Mouse (Mus musculus) C2C12 (cell line): Measurements from ENCODE around the gene Csmd2. TPM values are rescaled to one million over a fixed set of nuclear protein-coding genes. Genes with fewer than 3 reads are reported as not detected.

Source experiments
- H3K27me3 ChIP-seq: one replicate; pipeline ENCODE4 v1.6.1; 2011; ENCODE audit not compliant: control insufficient read depth, insufficient read depth, insufficient read length
- H3K36me3 ChIP-seq: one replicate; pipeline ENCODE4 v1.6.1; 2011; ENCODE audit not compliant: control insufficient read depth, insufficient read depth
- H3K4me3 ChIP-seq: one replicate; pipeline ENCODE4 v1.5.1; 2011; ENCODE audit warnings: mild to moderate bottlenecking, control low read depth; ENCODE audit not compliant: poor library complexity, insufficient read depth, severe bottlenecking
- H3K79me2 ChIP-seq: one replicate; pipeline ENCODE4 v1.6.1; 2011; ENCODE audit not compliant: control insufficient read depth, insufficient read depth
- H3K79me3 ChIP-seq: one replicate; pipeline ENCODE4 v1.6.1; 2011; ENCODE audit warnings: low read depth, control low read depth
- H3ac ChIP-seq: one replicate; pipeline ENCODE3; 2011; ENCODE audit warnings: low read depth; ENCODE audit not compliant: control insufficient read depth, insufficient read length
- CEBPB ChIP-seq: IDR thresholded peaks from one replicate; pipeline ENCODE4 v1.6.1; 2011; ENCODE audit warnings: low read depth, mild to moderate bottlenecking, control low read depth, moderate library complexity
- CTCF ChIP-seq: IDR thresholded peaks from one replicate; pipeline ENCODE4 v1.5.1; 2011; ENCODE audit not compliant: control insufficient read depth, insufficient read depth, insufficient read length
- FOSL1 ChIP-seq: IDR thresholded peaks from one replicate; pipeline ENCODE4 v1.8.0; 2011; ENCODE audit warnings: mild to moderate bottlenecking, low read length; ENCODE audit not compliant: poor library complexity, insufficient read depth, severe bottlenecking
- MAX ChIP-seq: IDR thresholded peaks from one replicate; pipeline ENCODE4 v1.6.1; 2011; ENCODE audit warnings: mild to moderate bottlenecking, control low read depth
- MYOD1 ChIP-seq: IDR thresholded peaks from one replicate; pipeline ENCODE4 v1.6.1; 2011; ENCODE audit warnings: low read depth; ENCODE audit not compliant: control insufficient read depth, insufficient read length
- MYOG ChIP-seq: IDR thresholded peaks from one replicate; pipeline ENCODE4 v1.6.1; 2011; ENCODE audit not compliant: control insufficient read depth, insufficient read length; ENCODE audit errors: extremely low read depth
- USF1 ChIP-seq: IDR thresholded peaks from one replicate; pipeline ENCODE4 v1.6.1; 2011; ENCODE audit warnings: low read depth, mild to moderate bottlenecking, control low read depth, moderate library complexity
- polyA plus RNA-seq: library from polyadenylated mRNA; unstranded; fragments of >200 nt; fragmentation: generic; extraction: Trizol; gene quantifications from one replicate; pipeline ENCODE4 v1.2.1, GENCODE M21; 2012; ENCODE audit warnings: missing spikeins

Gene Csmd2
- polyA plus RNA-seq, 1 experiment: not detected

- H3ac ChIP-seq: no peak overlapping the region
- no peaks in the 10 kb centered on the region for H3K79me3 ChIP-seq
- H3K4me3 ChIP-seq: no peak overlapping the region
Measured at GRCm38 (mm10) chr4:128422486-128422885, 434.8 kb downstream of the Csmd2 start.

GRCm38 (mm10) chr4:128425339-128425738 is 437.7 kb downstream of the Csmd2 start:
- Histone ChIP-seq H3K36me3 (no peaks in the 10 kb centered on the region), H3K4me3 (no peak overlapping the region), H3K79me3 (no peaks in the 10 kb centered on the region), H3K79me2 (no peaks in the 10 kb centered on the region), H3ac (no peak overlapping the region), H3K27me3 (peaks cover 3% of the 10 kb centered on the region)
- TF ChIP-seq MYOD1 (no peak), MAX (no peak), FOSL1 (no peak)

More at GRCm38 (mm10) chr4:128422486-128422885, 434.8 kb downstream of the Csmd2 start:
- no peak for TF ChIP-seq MYOD1
- no peak for TF ChIP-seq CEBPB
- TF ChIP-seq MAX: no peak
- no peak for TF ChIP-seq MYOG
- no peak for TF ChIP-seq USF1
- TF ChIP-seq FOSL1: no peak
- no peak for TF ChIP-seq CTCF
- H3K79me2 ChIP-seq: no peaks in the 10 kb centered on the region
- H3K36me3 ChIP-seq: no peaks in the 10 kb centered on the region
- H3K27me3 ChIP-seq: peaks cover 3% of the 10 kb centered on the region

- H3K27me3 ChIP-seq: no peaks in the 10 kb centered on the region
- no peak overlapping the region for H3ac ChIP-seq
- no peaks in the 10 kb centered on the region for H3K79me2 ChIP-seq
- no peaks in the 10 kb centered on the region for H3K79me3 ChIP-seq
- H3K36me3 ChIP-seq: no peaks in the 10 kb centered on the region
- TF ChIP-seq MYOD1 (no peak), CEBPB (no peak), CTCF (no peak), MYOG (no peak), USF1 (no peak), MAX (no peak), FOSL1 (no peak)
- no peak overlapping the region for H3K4me3 ChIP-seq
Measured at GRCm38 (mm10) chr4:128427261-128428030, 439.8 kb downstream of the Csmd2 start.

- no peak overlapping the region for H3ac ChIP-seq
- H3K36me3 ChIP-seq: no peaks in the 10 kb centered on the region
- no peak overlapping the region for H3K4me3 ChIP-seq
- no peaks in the 10 kb centered on the region for H3K27me3 ChIP-seq
- no peaks in the 10 kb centered on the region for H3K79me3 ChIP-seq
- TF ChIP-seq MYOD1 (no peak), CTCF (no peak), FOSL1 (no peak), CEBPB (no peak), MAX (no peak), MYOG (no peak), USF1 (no peak)
- H3K79me2 ChIP-seq: no peaks in the 10 kb centered on the region
Measured at GRCm38 (mm10) chr4:128428303-128429107, 440.8 kb downstream of the Csmd2 start.

- TF ChIP-seq MAX (no peak), MYOG (no peak), USF1 (no peak), MYOD1 (no peak)
- H3ac ChIP-seq: no peak overlapping the region
- H3K4me3 ChIP-seq: no peak overlapping the region
- H3K79me3 ChIP-seq: no peaks in the 10 kb centered on the region
- H3K27me3 ChIP-seq: no peaks in the 10 kb centered on the region
- H3K79me2 ChIP-seq: no peaks in the 10 kb centered on the region
- H3K36me3 ChIP-seq: no peaks in the 10 kb centered on the region
Measured at GRCm38 (mm10) chr4:128429591-128429990, 441.9 kb downstream of the Csmd2 start.

GRCm38 (mm10) chr4:128440550-128440949 is 452.9 kb downstream of the Csmd2 start:
- Histone ChIP-seq H3K79me2 (no peaks in the 10 kb centered on the region), H3K36me3 (no peaks in the 10 kb centered on the region), H3ac (no peak overlapping the region), H3K4me3 (no peak overlapping the region), H3K27me3 (peaks cover 7% of the 10 kb centered on the region), H3K79me3 (no peaks in the 10 kb centered on the region)
- TF ChIP-seq MYOD1 (no peak), MYOG (no peak), USF1 (no peak), FOSL1 (no peak), MAX (no peak)
